Mouse (Mus musculus): Measurements from ENCODE around the gene St6galnac3.

GRCm38 (mm10) chr3:153675832-153676231 lies 49.1 kb downstream of the St6galnac3 start:
- TF ChIP-seq CTCF (IDR thresholded peaks at IDR 0.05), result no peak
- TF ChIP-seq POLR2A (IDR thresholded peaks at IDR 0.05; ENCODE audit: insufficient read depth, low read depth, low read length), result no peak
- no peak for TF ChIP-seq EP300 (IDR thresholded peaks at IDR 0.05; ENCODE audit: insufficient read depth, low read depth, low read length)
